Mouse (Mus musculus) liver, embryonic 12.5 days (tissue): ENCODE data around the gene Sbk3. TPM values are rescaled to one million over a fixed set of nuclear protein-coding genes. Genes with fewer than 3 reads are reported as not detected.
A peak's percentile ranks its signal among the peaks of the same experiment; 100 is the strongest.

Experiments
- ATAC-seq: fragments of 200-750 bp; cut with Nextera tagmentation; 2 replicates; pipeline ENCODE4 v1.8.0; 2017; ENCODE audit warnings: moderate number of reproducible peaks, mild to moderate bottlenecking, moderate library complexity
- H3K27ac ChIP-seq: fragments of 300-500 bp; sonication (generic); 2 replicates; pipeline ENCODE4 v1.5.1; 2016; ENCODE audit warnings: mild to moderate bottlenecking
- H3K27me3 ChIP-seq: fragments of 300-500 bp; sonication (generic); replicated peaks from 2 replicates; pipeline ENCODE4 v1.6.1; 2016; ENCODE audit warnings: mild to moderate bottlenecking, moderate library complexity
- H3K36me3 ChIP-seq: fragments of 300-500 bp; sonication (generic); 2 replicates; pipeline ENCODE4 v1.6.1; 2016; ENCODE audit warnings: mild to moderate bottlenecking, moderate library complexity
- H3K4me1 ChIP-seq: fragments of 300-500 bp; sonication (generic); 2 replicates; pipeline ENCODE4 v1.6.1; 2016
- H3K4me2 ChIP-seq: fragments of 300-500 bp; sonication (generic); 2 replicates; pipeline ENCODE4 v1.6.1; 2016; ENCODE audit warnings: mild to moderate bottlenecking, moderate library complexity
- H3K4me3 ChIP-seq: fragments of 300-500 bp; sonication (generic); 2 replicates; pipeline ENCODE4 v1.5.1; 2016; ENCODE audit warnings: mild to moderate bottlenecking, moderate library complexity
- H3K9ac ChIP-seq: fragments of 300-500 bp; sonication (generic); 2 replicates; pipeline ENCODE4 v1.6.1; 2016; ENCODE audit warnings: mild to moderate bottlenecking, moderate library complexity
- H3K9me3 ChIP-seq: fragments of 300-500 bp; sonication (generic); replicated peaks from 2 replicates; pipeline ENCODE4 v1.6.1; 2016; ENCODE audit warnings: mild to moderate bottlenecking, moderate library complexity
- WGBS: fragments of 180-500 bp; shearing (Covaris S2); methylation state at CpG from one replicate; pipeline ENCODE4 v1.1.7; 2016; ENCODE audit not compliant: insufficient replicate concordance; 5-methylcytosine and 5-hydroxymethylcytosine counted together
- polyA plus RNA-seq: library from polyadenylated mRNA; unstranded; fragments of >200 nt; fragmentation: Nextera tagmentation; extraction: Ambion mirVana; gene quantifications from 2 replicates; pipeline ENCODE4 v1.2.1, GENCODE M21; 2016

Gene Sbk3
- polyA plus RNA-seq, 1 experiment from 2014 or later = not detected

GRCm38 (mm10) chr7:4925441-4926381 lies 45.3 kb downstream of the Sbk3 start, which contains the start of gene Ssc5d:
Gene Ssc5d, plus strand, starts transcription at chr7:4925785.
- H3K4me3 ChIP-seq = no peak within 1 kb of the TSS
- H3K9ac ChIP-seq = no peak within 1 kb of the TSS
- H3K4me1 ChIP-seq = peaks cover 44% of the 10 kb centered on the region
- peaks cover 73% of the 10 kb centered on the region for H3K27me3 ChIP-seq
- 0 out of 2 replicates have a peak within 1 kb of the TSS, but pooled peaks have one; percentile 45 for H3K27ac ChIP-seq
- H3K4me2 ChIP-seq = no peak within 1 kb of the TSS; the same call in 1 of the 2 replicates
- WGBS = 23% methylated on average over 6 of the region's 6 CpGs
- no peaks in the 10 kb centered on the region for H3K9me3 ChIP-seq
- peaks cover 3% of the 10 kb centered on the region for H3K36me3 ChIP-seq
- ATAC-seq = no peak

- ATAC-seq = no peak
- no peaks in the 10 kb centered on the region for H3K9me3 ChIP-seq
- H3K9ac ChIP-seq = no peak overlapping the region
- H3K27ac ChIP-seq = no peak overlapping the region
- no peak overlapping the region for H3K4me2 ChIP-seq
- H3K4me3 ChIP-seq = no peak overlapping the region
- 14% methylated on average over 3 of the region's 4 CpGs for WGBS
- H3K4me1 ChIP-seq = peaks cover 47% of the 10 kb centered on the region
- peaks cover 11% of the 10 kb centered on the region for H3K36me3 ChIP-seq
- H3K27me3 ChIP-seq = peaks cover 73% of the 10 kb centered on the region
Measured at GRCm38 (mm10) chr7:4924891-4925301, 46.1 kb downstream of the Sbk3 start.

GRCm38 (mm10) chr7:4924483-4924882 lies 46.5 kb downstream of the Sbk3 start:
- Histone ChIP-seq H3K4me3 (no peak overlapping the region), H3K27ac (no peak overlapping the region)

DNA sequence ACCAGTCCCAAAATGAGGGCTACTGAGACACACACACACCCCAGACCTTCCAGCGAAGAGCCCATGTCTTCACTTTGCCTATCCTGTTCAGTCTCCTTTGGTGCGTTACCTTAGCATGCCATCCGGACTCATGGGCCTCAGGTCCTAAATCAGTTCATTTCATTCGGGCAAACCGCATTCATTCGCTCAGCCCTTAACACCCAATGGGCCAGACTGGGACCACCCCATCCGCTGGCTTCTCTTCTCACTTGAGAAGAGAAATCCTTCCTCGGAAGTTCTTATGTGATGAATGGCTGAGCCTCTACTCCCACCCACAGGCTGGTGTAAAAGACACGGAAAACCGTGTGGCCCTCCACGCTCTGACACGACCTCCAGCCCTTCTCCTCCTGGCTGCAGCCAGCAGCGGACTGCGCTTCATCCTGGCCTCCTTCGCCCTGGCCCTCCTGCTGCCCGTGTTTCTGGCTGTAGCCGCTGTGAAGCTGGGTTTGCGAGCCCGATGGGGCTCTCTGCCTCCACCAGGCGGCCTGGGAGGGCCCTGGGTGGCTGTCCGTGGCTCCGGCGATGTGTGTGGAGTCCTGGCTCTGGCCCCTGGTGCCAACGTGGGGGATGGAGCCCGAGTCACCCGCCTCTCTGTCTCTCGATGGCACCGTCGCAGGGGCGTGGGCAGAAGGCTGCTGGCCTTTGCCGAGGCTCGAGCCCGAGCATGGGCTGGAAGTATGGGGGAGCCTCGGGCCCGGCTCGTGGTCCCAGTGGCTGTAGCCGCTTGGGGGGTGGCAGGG lies 47.2 kb downstream of the Sbk3 start:
- Histone ChIP-seq H3K4me3 (peak overlapping the region; percentile 10; the same call in 1 of the 2 replicates), H3K4me2 (peak overlapping the region; percentile 56), H3K27me3 (peaks cover 70% of the 10 kb centered on the region), H3K9ac (peak overlapping the region; percentile 12; the same call in 1 of the 2 replicates), H3K27ac (peak overlapping the region; percentile 12; the same call in 1 of the 2 replicates), H3K9me3 (no peaks in the 10 kb centered on the region), H3K4me1 (peaks cover 47% of the 10 kb centered on the region), H3K36me3 (peaks cover 23% of the 10 kb centered on the region)
- 7% methylated on average over 37 of the region's 37 CpGs for WGBS
- ATAC-seq = no peak

More at GRCm38 (mm10) chr7:4924483-4924882, 46.5 kb downstream of the Sbk3 start:
- Histone ChIP-seq H3K4me1 (peaks cover 47% of the 10 kb centered on the region), H3K27me3 (peaks cover 73% of the 10 kb centered on the region), H3K9me3 (no peaks in the 10 kb centered on the region), H3K9ac (peak overlapping the region; percentile 12; the same call in 1 of the 2 replicates), H3K4me2 (peak overlapping the region; percentile 56; the same call in 1 of the 2 replicates), H3K36me3 (peaks cover 16% of the 10 kb centered on the region)
- ATAC-seq = no peak
- WGBS = 5% methylated on average over 4 of the region's 4 CpGs

- Histone ChIP-seq H3K27me3 (peaks cover 66% of the 10 kb centered on the region), H3K9me3 (no peaks in the 10 kb centered on the region), H3K9ac (no peak overlapping the region), H3K27ac (no peak overlapping the region), H3K4me1 (peaks cover 47% of the 10 kb centered on the region), H3K4me2 (peak overlapping the region; percentile 56), H3K36me3 (peaks cover 30% of the 10 kb centered on the region), H3K4me3 (peak overlapping the region; percentile 3; the same call in 1 of the 2 replicates)
- no peak for ATAC-seq
- WGBS = 4% methylated on average over 14 of the region's 14 CpGs
Measured at GRCm38 (mm10) chr7:4922931-4923565, 47.9 kb downstream of the Sbk3 start.

GRCm38 (mm10) chr7:4922508-4922907 lies 48.5 kb downstream of the Sbk3 start:
- Histone ChIP-seq H3K27ac (no peak overlapping the region), H3K4me3 (peak overlapping the region; percentile 3; the same call in 1 of the 2 replicates), H3K27me3 (peaks cover 62% of the 10 kb centered on the region), H3K9me3 (no peaks in the 10 kb centered on the region), H3K4me1 (peaks cover 47% of the 10 kb centered on the region), H3K4me2 (peak overlapping the region; percentile 56), H3K9ac (no peak overlapping the region), H3K36me3 (peaks cover 35% of the 10 kb centered on the region)
- WGBS = 3% methylated on average over 14 of the region's 14 CpGs
- no peak for ATAC-seq

GRCm38 (mm10) chr7:4921824-4922482 lies 49.0 kb downstream of the Sbk3 start, which contains the start of gene Nat14:
Gene Nat14, plus strand, starts transcription at chr7:4922028.
- H3K27me3 ChIP-seq = peaks cover 56% of the 10 kb centered on the region
- 29% methylated on average over 8 of the region's 8 CpGs for WGBS
- peak within 1 kb of the TSS; percentile 11 for H3K27ac ChIP-seq
- H3K4me3 ChIP-seq = peak within 1 kb of the TSS; percentile 3; the same call in 1 of the 2 replicates
- peak within 1 kb of the TSS; percentile 56 for H3K4me2 ChIP-seq
- no peaks in the 10 kb centered on the region for H3K9me3 ChIP-seq
- H3K36me3 ChIP-seq = peaks cover 39% of the 10 kb centered on the region
- no peak within 1 kb of the TSS for H3K9ac ChIP-seq
- ATAC-seq = no peak
- peaks cover 52% of the 10 kb centered on the region for H3K4me1 ChIP-seq

DNA sequence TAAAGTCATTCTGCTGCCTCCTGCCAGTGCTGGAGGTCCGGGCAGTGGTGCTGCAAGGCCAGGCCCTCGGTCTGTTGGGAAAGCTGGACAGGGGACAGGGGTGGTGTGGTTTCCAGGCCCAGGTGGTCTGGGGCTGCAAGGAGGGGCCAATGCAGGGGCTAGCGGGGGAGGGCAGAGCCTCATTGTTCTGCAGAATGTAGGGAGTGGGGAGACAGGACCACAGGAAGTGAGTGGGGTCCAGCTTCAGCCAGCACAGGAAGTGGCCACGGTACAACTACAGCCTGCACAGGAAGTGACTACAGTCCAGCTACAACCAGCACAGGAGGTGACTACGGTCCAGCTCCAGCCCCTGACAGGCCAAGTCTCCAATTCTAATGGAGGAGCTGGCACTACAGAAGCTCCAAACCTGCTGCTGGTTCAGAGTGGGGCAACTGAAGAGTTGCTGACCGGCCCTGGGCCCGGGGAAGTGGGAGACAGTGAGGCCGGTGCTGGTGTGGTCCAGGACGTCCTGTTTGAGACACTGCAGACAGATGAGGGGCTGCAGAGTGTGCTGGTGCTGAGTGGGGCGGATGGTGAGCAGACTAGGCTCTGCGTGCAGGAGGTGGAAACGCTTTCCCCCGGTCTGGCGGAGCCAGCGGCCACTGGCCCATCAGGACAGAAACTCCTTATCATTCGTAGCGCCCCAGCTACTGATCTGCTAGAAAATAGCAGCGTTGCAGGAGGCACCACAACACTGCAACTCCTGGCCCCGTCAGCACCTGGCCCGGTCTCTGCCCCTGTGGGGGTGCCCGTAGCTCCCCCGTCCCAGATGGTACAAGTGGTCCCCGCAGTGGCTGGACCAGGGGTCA lies 49.8 kb downstream of the Sbk3 start:
- peaks cover 39% of the 10 kb centered on the region for H3K36me3 ChIP-seq
- H3K4me1 ChIP-seq = peaks cover 59% of the 10 kb centered on the region
- peak overlapping the region; percentile 11 for H3K27ac ChIP-seq
- H3K4me3 ChIP-seq = no peak overlapping the region
- WGBS = 24% methylated on average over 23 of the region's 23 CpGs
- 0 out of 2 replicates have a peak, but pooled peaks have one; percentile 17 for ATAC-seq
- no peaks in the 10 kb centered on the region for H3K9me3 ChIP-seq
- peaks cover 49% of the 10 kb centered on the region for H3K27me3 ChIP-seq
- no peak overlapping the region for H3K9ac ChIP-seq
- peak overlapping the region; percentile 15 for H3K4me2 ChIP-seq

GRCm38 (mm10) chr7:4920496-4920895 lies 50.5 kb downstream of the Sbk3 start:
- Histone ChIP-seq H3K4me3 (no peak overlapping the region), H3K27ac (no peak overlapping the region), H3K4me1 (peaks cover 59% of the 10 kb centered on the region), H3K9ac (no peak overlapping the region), H3K4me2 (no peak overlapping the region; the same call in 1 of the 2 replicates), H3K27me3 (peaks cover 42% of the 10 kb centered on the region), H3K36me3 (peaks cover 39% of the 10 kb centered on the region), H3K9me3 (no peaks in the 10 kb centered on the region)
- no peak for ATAC-seq
- WGBS = 88% methylated on average over 19 of the region's 19 CpGs

DNA sequence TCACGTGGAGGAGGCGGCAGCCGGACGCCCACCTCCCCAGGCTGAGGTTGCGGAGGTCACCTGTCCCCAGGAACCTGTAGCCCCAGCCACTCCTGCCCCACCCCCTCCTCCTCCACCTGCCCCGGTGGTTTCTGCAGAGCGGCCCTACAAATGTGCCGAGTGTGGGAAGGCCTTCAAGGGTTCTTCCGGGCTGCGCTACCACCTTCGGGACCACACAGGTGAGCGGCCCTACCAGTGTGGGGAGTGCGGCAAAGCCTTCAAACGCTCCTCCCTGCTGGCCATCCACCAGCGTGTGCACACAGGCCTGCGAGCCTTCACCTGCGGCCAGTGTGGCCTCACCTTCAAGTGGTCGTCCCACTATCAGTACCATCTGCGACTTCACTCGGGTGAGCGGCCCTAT lies 51.0 kb downstream of the Sbk3 start:
- Histone ChIP-seq H3K9ac (no peak overlapping the region), H3K4me3 (no peak overlapping the region), H3K4me2 (no peak overlapping the region), H3K4me1 (peaks cover 54% of the 10 kb centered on the region), H3K36me3 (peaks cover 39% of the 10 kb centered on the region), H3K27ac (no peak overlapping the region), H3K27me3 (peaks cover 37% of the 10 kb centered on the region), H3K9me3 (no peaks in the 10 kb centered on the region)
- no peak for ATAC-seq
- WGBS = 87% methylated on average over 21 of the region's 21 CpGs
